Mouse (Mus musculus) MEL (cell line): Measurements from ENCODE around the gene Srsf2. TPM values are rescaled to one million over a fixed set of nuclear protein-coding genes. Genes with fewer than 3 reads are reported as not detected.

ENCODE experiments used
- DNase-seq: peaks from one replicate; pipeline ENCODE4 v3.0.0; 2011; ENCODE audit warnings: low read depth, low spot score
- H3K27ac ChIP-seq: 2 replicates; pipeline ENCODE4 v1.5.1; 2012; ENCODE audit warnings: low read depth, mild to moderate bottlenecking, control low read depth, low read length, moderate library complexity; ENCODE audit not compliant: control insufficient read depth
- H3K27me3 ChIP-seq, 2 experiments: fragments of 150-350 bp in 1 of 2; sonication (generic) in 1 of 2; 2 replicates each; pipeline ENCODE4 v1.6.1; 2012; ENCODE audit warnings: low read length in 2 of 2, mild to moderate bottlenecking in 2 of 2, improper control_type of control experiment in 1 of 2, moderate library complexity in 1 of 2; ENCODE audit not compliant: insufficient read depth in 2 of 2, control insufficient read depth in 1 of 2
- H3K36me3 ChIP-seq, 2 experiments: 2 replicates each; pipeline ENCODE4 v1.6.1; 2012 to 2014; ENCODE audit warnings: low read length in 2 of 2, improper control_type of control experiment in 1 of 2, inconsistent platforms in 1 of 2, mild to moderate bottlenecking in 1 of 2; ENCODE audit not compliant: insufficient read depth in 2 of 2, control insufficient read depth in 1 of 2
- H3K4me1 ChIP-seq, 2 experiments: fragments of 150-350 bp in 1 of 2; sonication (generic) in 1 of 2; 2 replicates each; pipeline ENCODE4 v1.6.1; 2012; ENCODE audit warnings: low read length in 2 of 2, improper control_type of control experiment in 1 of 2, mild to moderate bottlenecking in 1 of 2; ENCODE audit not compliant: insufficient read depth in 2 of 2, control insufficient read depth in 1 of 2
- H3K4me3 ChIP-seq, 2 experiments: fragments of 150-350 bp in 1 of 2; sonication (generic) in 1 of 2; 2 replicates each; pipeline ENCODE4 v1.5.1; 2012; ENCODE audit warnings: low read depth in 2 of 2, low read length in 2 of 2, mild to moderate bottlenecking in 2 of 2, moderate library complexity in 2 of 2, control low read depth in 1 of 2, improper control_type of control experiment in 1 of 2; ENCODE audit not compliant: control insufficient read depth in 1 of 2, insufficient read depth in 1 of 2
- H3K79me2 ChIP-seq: 2 replicates; pipeline ENCODE4 v1.6.1; 2012; ENCODE audit warnings: mild to moderate bottlenecking, low read length, moderate library complexity; ENCODE audit not compliant: control insufficient read depth, poor library complexity, insufficient read depth
- H3K9ac ChIP-seq: 2 replicates; pipeline ENCODE4 v1.6.1; 2012; ENCODE audit warnings: low read depth, mild to moderate bottlenecking, control low read depth, low read length, moderate library complexity; ENCODE audit not compliant: control insufficient read depth, poor library complexity, severe bottlenecking
- H3K9me3 ChIP-seq: fragments of 150-350 bp; sonication (generic); replicated peaks from 2 replicates; pipeline ENCODE4 v1.6.1; 2012; ENCODE audit warnings: mild to moderate bottlenecking, low read length, improper control_type of control experiment, moderate library complexity; ENCODE audit not compliant: insufficient read depth
- BHLHE40 ChIP-seq: IDR thresholded peaks from 2 replicates; pipeline ENCODE4 v1.6.1; 2012; ENCODE audit warnings: low read depth, mild to moderate bottlenecking, inconsistent platforms, low read length, improper control_type of control experiment, borderline replicate concordance
- CHD2 ChIP-seq: IDR thresholded peaks from 2 replicates; pipeline ENCODE4 v1.6.1; 2011; ENCODE audit warnings: low read length, improper control_type of control experiment
- E2F4 ChIP-seq: IDR thresholded peaks from 2 replicates; pipeline ENCODE4 v1.6.1; 2011; ENCODE audit warnings: low read depth, low read length, improper control_type of control experiment, borderline replicate concordance
- ELF1 ChIP-seq: IDR thresholded peaks from 2 replicates; pipeline ENCODE4 v1.6.1; 2014; ENCODE audit warnings: low read depth, mild to moderate bottlenecking, inconsistent platforms, low read length, improper control_type of control experiment, moderate library complexity
- ETS1 ChIP-seq: IDR thresholded peaks from 2 replicates; pipeline ENCODE4 v1.6.1; 2012; ENCODE audit warnings: low read depth, mild to moderate bottlenecking, inconsistent platforms, low read length, improper control_type of control experiment, moderate library complexity
- GABPA ChIP-seq: IDR thresholded peaks from 2 replicates; pipeline ENCODE4 v1.6.1; 2012; ENCODE audit warnings: low read depth, mild to moderate bottlenecking, inconsistent platforms, low read length, improper control_type of control experiment, moderate library complexity
- MAX ChIP-seq: IDR thresholded peaks from 2 replicates; pipeline ENCODE4 v1.6.1; 2011; ENCODE audit warnings: low read length, improper control_type of control experiment
- MAZ ChIP-seq: IDR thresholded peaks from 2 replicates; pipeline ENCODE4 v1.6.1; 2012; ENCODE audit warnings: low read depth, mild to moderate bottlenecking, inconsistent platforms, low read length, improper control_type of control experiment
- MYB ChIP-seq: IDR thresholded peaks from 2 replicates; pipeline ENCODE4 v1.6.1; 2011; ENCODE audit warnings: mild to moderate bottlenecking, low read depth, low read length, improper control_type of control experiment
- NELFE ChIP-seq: IDR thresholded peaks from 2 replicates; pipeline ENCODE4 v1.6.1; 2011; ENCODE audit warnings: low read depth, low read length, improper control_type of control experiment
- RCOR1 ChIP-seq: IDR thresholded peaks from 2 replicates; pipeline ENCODE4 v1.6.1; 2012; ENCODE audit warnings: low read depth, mild to moderate bottlenecking, inconsistent platforms, low read length, improper control_type of control experiment
- SIN3A ChIP-seq: IDR thresholded peaks from 2 replicates; pipeline ENCODE4 v1.6.1; 2012; ENCODE audit warnings: low read length, improper control_type of control experiment, inconsistent platforms
- UBTF ChIP-seq: IDR thresholded peaks from 2 replicates; pipeline ENCODE4 v1.6.1; 2012; ENCODE audit warnings: low read depth, mild to moderate bottlenecking, inconsistent platforms, low read length, improper control_type of control experiment, moderate library complexity, borderline replicate concordance; ENCODE audit not compliant: insufficient read depth
- USF1 ChIP-seq: IDR thresholded peaks from 2 replicates; pipeline ENCODE4 v1.6.1; 2014; ENCODE audit warnings: low read depth, mild to moderate bottlenecking, inconsistent platforms, low read length, improper control_type of control experiment, moderate library complexity
- ZKSCAN1 ChIP-seq: IDR thresholded peaks from 2 replicates; pipeline ENCODE4 v1.6.1; 2012; ENCODE audit warnings: low read depth, mild to moderate bottlenecking, inconsistent platforms, low read length, improper control_type of control experiment, moderate library complexity
- ZMIZ1 ChIP-seq: IDR thresholded peaks from 2 replicates; pipeline ENCODE4 v1.6.1; 2012; ENCODE audit warnings: low read depth, mild to moderate bottlenecking, inconsistent platforms, low read length, improper control_type of control experiment, moderate library complexity
- polyA plus RNA-seq, 2 experiments: library from polyadenylated mRNA; stranded (reverse) in 1 of 2; unstranded in 1 of 2; fragments of >175 nt in 1 of 2; fragments of >200 nt in 1 of 2; gene quantifications; 2 replicates each; pipeline versions ENCODE4 v1.2.1 to v1.2.4; 2012; ENCODE audit warnings: low replicate concordance in 2 of 2, low read depth in 1 of 2; ENCODE audit not compliant: insufficient read length in 2 of 2, insufficient read depth in 1 of 2, missing spikeins in 1 of 2
- total RNA-seq: library from RNA; depleted of rRNA; stranded (reverse); fragments of 300-350 nt; gene quantifications from 2 replicates; pipeline ENCODE4 v1.2.3, GENCODE M21; 2012

Gene Srsf2
- total and polyA plus RNA-seq, 3 experiments: 257 to 1,128 (median 453) TPM

GRCm38 (mm10) chr11:116823255-116823654 is 29.6 kb downstream of the Srsf2 start:
- H3K27ac ChIP-seq: no peak overlapping the region
- H3K9ac ChIP-seq: no peak overlapping the region
- H3K9me3 ChIP-seq: no peaks in the 10 kb centered on the region
- H3K4me3 ChIP-seq: no peak overlapping the region
- H3K4me1 ChIP-seq: peaks cover 0 to 5% of the 10 kb centered on the region in 2 experiments; a peak in 2 of 4 replicates
- no peaks in the 10 kb centered on the region for H3K79me2 ChIP-seq
- H3K27me3 ChIP-seq: no peaks in the 10 kb centered on the region; a peak in 2 of 4 replicates
- DNase-seq: no peak
- TF ChIP-seq USF1 (no peak), ETS1 (no peak), UBTF (no peak), BHLHE40 (no peak), RCOR1 (no peak), MAZ (no peak), E2F4 (no peak), NELFE (no peak), ZKSCAN1 (no peak), GABPA (no peak), CHD2 (no peak), ELF1 (no peak), SIN3A (no peak), ZMIZ1 (no peak)
- TF ChIP-seq, all 39 proteins: peak for 0
- H3K36me3 ChIP-seq: no peaks in the 10 kb centered on the region

- DNase-seq: no peak
- TF ChIP-seq USF1: no peak
- TF ChIP-seq ETS1: no peak
- no peak for TF ChIP-seq MAX
- no peak for TF ChIP-seq MYB
- no peak for TF ChIP-seq MAZ
- TF ChIP-seq ZKSCAN1: no peak
- Histone ChIP-seq H3K4me1 (peaks cover 0 to 3% of the 10 kb centered on the region in 2 experiments; a peak in 1 of 4 replicates), H3K27ac (no peak overlapping the region), H3K4me3 (no peak overlapping the region), H3K36me3 (no peaks in the 10 kb centered on the region), H3K9me3 (no peaks in the 10 kb centered on the region), H3K27me3 (no peaks in the 10 kb centered on the region; a peak in 2 of 4 replicates), H3K9ac (no peak overlapping the region), H3K79me2 (no peaks in the 10 kb centered on the region)
These were observed 30.3 kb downstream of the Srsf2 start for GRCm38 (mm10) chr11:116822626-116823025.
